8 mouse cellular contexts compared by ENCODE assay signal in the genomic region with DNA sequence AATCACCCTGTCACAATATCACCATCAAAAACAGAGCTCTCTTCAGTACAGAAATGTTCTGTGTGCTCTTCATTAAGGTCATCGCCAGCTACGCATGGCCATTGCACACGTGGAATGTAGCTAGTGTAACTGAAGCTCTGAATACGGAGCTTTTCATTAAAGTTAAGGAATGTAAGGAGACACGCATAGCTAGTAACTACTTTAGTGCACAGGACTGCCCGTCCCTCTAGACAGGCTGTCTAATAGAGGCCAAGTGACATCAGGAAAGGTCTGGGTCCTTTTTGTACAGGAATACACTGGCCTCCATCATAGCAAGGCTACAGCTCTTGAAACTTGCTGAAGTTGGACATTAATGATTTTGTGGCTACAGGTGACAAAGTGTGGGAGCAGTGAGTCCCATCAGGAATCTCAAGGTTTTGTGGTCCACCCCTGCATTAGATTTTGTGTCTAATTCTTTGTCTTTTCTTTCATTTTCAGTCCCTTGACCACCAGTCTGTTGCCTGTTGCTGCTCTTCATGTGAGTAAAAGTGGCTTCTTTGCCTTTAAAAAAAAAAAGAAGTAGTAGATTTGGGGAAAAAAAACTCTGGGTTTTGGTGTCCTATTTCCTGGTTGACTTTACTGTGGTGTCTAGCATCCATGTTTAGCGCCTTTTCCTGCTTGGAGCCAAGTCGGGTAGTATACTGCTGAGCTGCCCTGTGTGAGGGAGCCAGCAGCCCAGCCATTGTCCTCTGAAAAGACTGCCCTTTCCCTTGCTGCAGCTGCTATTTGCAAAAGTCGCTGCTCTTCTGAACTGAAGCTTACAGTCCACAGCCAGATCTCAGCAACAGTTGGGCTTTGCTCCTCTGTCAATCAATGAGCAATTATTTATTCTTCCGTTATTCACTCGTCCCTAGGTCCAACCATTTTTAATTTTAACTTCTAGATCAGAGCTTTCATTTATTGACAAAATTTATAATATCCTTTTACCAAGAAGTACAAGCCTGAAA.
DNase-seq lines count a peak whose midpoint lies in the region; ATAC-seq and TF ChIP-seq lines count a peak whose summit lies in the region.

No protein-coding gene starts in this region.

- H3K36me3 ChIP-seq in lung, embryonic 14.5 days (ENCODE audit: insufficient read depth): no peaks in the 10 kb centered on the region
- no peaks in the 10 kb centered on the region for H3K36me3 ChIP-seq in hindbrain, embryonic 11.5 days (ENCODE audit: control insufficient read depth, insufficient read depth, low read length)

- intact Hi-C loops in gastrocnemius, adult 2 months (cut with DNase I): no loop called here

- 0 out of 2 replicates have a peak overlapping the region, but pooled peaks have one; percentile 7 for H3K4me3 ChIP-seq in gastrocnemius, adult 2 months
- no peak overlapping the region for H3K4me3 ChIP-seq in lung, embryonic 14.5 days (ENCODE audit: low read depth, low read length)
- H3K4me3 ChIP-seq in lung, adult 2 months (replicated peaks; ENCODE audit: extremely low read depth, low read depth, low read length): no peak overlapping the region
- H3K4me3 ChIP-seq in hindbrain, embryonic 11.5 days (ENCODE audit: low read depth, low read length): no peak overlapping the region

- H3K4me1 ChIP-seq in lung, embryonic 14.5 days (ENCODE audit: insufficient read depth): peaks cover 10% of the 10 kb centered on the region; the same call in 1 of the 2 replicates
- H3K4me1 ChIP-seq in lung, adult 2 months (ENCODE audit: control insufficient read depth, insufficient read depth, low read length): peaks cover 15% of the 10 kb centered on the region
- peaks cover 2% of the 10 kb centered on the region; the same call in 1 of the 2 replicates for H3K4me1 ChIP-seq in hindbrain, embryonic 11.5 days (replicated peaks; ENCODE audit: control insufficient read depth, insufficient read depth, low read length)

- no peak overlapping the region for H3K4me2 ChIP-seq in lung, embryonic 14.5 days
- no peak overlapping the region for H3K4me2 ChIP-seq in hindbrain, embryonic 11.5 days (replicated peaks; ENCODE audit: low read depth, low read length)

- ATAC-seq in lung, embryonic 14.5 days (ENCODE audit: insufficient read depth): no peak
- peak; percentile 78 for ATAC-seq in hindbrain, embryonic 11.5 days (ENCODE audit: low FRiP score)
- ATAC-seq in erythroblast, adult 5-6 weeks (replicated peaks; ENCODE audit: low FRiP score, poor library complexity, severe bottlenecking): no peak

- no peaks in the 10 kb centered on the region for H3K27me3 ChIP-seq in lung, embryonic 14.5 days (ENCODE audit: insufficient read depth, low read length)
- no peaks in the 10 kb centered on the region for H3K27me3 ChIP-seq in hindbrain, embryonic 11.5 days (ENCODE audit: control insufficient read depth, insufficient read depth, low read length)

- H3K27ac ChIP-seq in gastrocnemius, adult 2 months: peak overlapping the region; percentile 83
- H3K27ac ChIP-seq in lung, embryonic 14.5 days (ENCODE audit: low read depth): no peak overlapping the region
- no peak overlapping the region for H3K27ac ChIP-seq in hindbrain, embryonic 11.5 days (ENCODE audit: low read depth, low read length)

- TF ChIP-seq CTCF in gastrocnemius, adult 2 months (IDR thresholded peaks at IDR 0.05): no peak
- TF ChIP-seq CTCF in lung, embryonic 14.5 days (IDR thresholded peaks at IDR 0.05; ENCODE audit: low read depth): no peak
- no peak for TF ChIP-seq CTCF in lung, adult 2 months (IDR thresholded peaks at IDR 0.05; ENCODE audit: insufficient read depth, low read length)

- no peak overlapping the region for H3K9ac ChIP-seq in lung, embryonic 14.5 days
- H3K9ac ChIP-seq in hindbrain, embryonic 11.5 days (ENCODE audit: low read depth, low read length): no peak overlapping the region

- TF ChIP-seq POLR2A in lung, adult 2 months (IDR thresholded peaks at IDR 0.05; ENCODE audit: borderline replicate concordance, extremely low read depth, low read depth, low read length): no peak

- H3K9me3 ChIP-seq in lung, embryonic 14.5 days (ENCODE audit: low read depth, low read length): no peaks in the 10 kb centered on the region
- no peaks in the 10 kb centered on the region for H3K9me3 ChIP-seq in hindbrain, embryonic 11.5 days (ENCODE audit: control insufficient read depth, low read length)

- WGBS in lung, embryonic 14.5 days: 51% methylated on average over 11 of the region's 11 CpGs
- WGBS in lung, adult 2 months: 64% methylated on average over 11 of the region's 11 CpGs
- 44% methylated on average over 11 of the region's 11 CpGs for WGBS in hindbrain, embryonic 11.5 days

- peak; percentile 35 for DNase-seq in gastrocnemius, adult 2 months
- DNase-seq in gastrocnemius, postnatal 25 days: no peak
- DNase-seq in lung, embryonic 14.5 days: peak; percentile 34
- no peak for DNase-seq in lung, adult 2 months
- DNase-seq in hindbrain, embryonic 11.5 days (ENCODE audit: low spot score): peak; percentile 55
- DNase-seq in retina, postnatal 1 day: peak; percentile 41
- DNase-seq in right cerebral cortex, postnatal 25 days: no peak

Comparison
In these comparisons a context has a peak if more than half of its experiments do, and no peak if none do; other contexts are left out.
1. DNase-seq: peak in gastrocnemius, adult 2 months (single experiment), lung, embryonic 14.5 days (single experiment), hindbrain, embryonic 11.5 days (single experiment) and retina, postnatal 1 day (single experiment); none in gastrocnemius, postnatal 25 days (single experiment), lung, adult 2 months (single experiment) and right cerebral cortex, postnatal 25 days (single experiment).